Mouse (Mus musculus) neural tube, embryonic 15.5 days (tissue): ENCODE data around the gene Hs3st5. TPM values are rescaled to one million over a fixed set of nuclear protein-coding genes. Genes with fewer than 3 reads are reported as not detected.
"Not testable (repeated sequence)": the region's sequence is repeated elsewhere in the genome, so short reads cannot be mapped to it uniquely, and the experiment has no call there.

Experiments
- ATAC-seq: fragments of 200-750 bp; cut with Nextera tagmentation; 2 replicates; pipeline ENCODE4 v1.8.0; 2017; ENCODE audit warnings: mild to moderate bottlenecking, moderate TSS enrichment, moderate library complexity; ENCODE audit not compliant: low FRiP score
- H3K27ac ChIP-seq: fragments of 300-500 bp; sonication (generic); replicated peaks from 2 replicates; pipeline ENCODE4 v1.5.1; 2015; ENCODE audit warnings: mild to moderate bottlenecking, inconsistent platforms
- H3K27me3 ChIP-seq: fragments of 300-500 bp; sonication (generic); replicated peaks from 2 replicates; pipeline ENCODE4 v1.6.1; 2015; ENCODE audit warnings: inconsistent platforms
- H3K36me3 ChIP-seq: fragments of 300-500 bp; sonication (generic); 2 replicates; pipeline ENCODE4 v1.6.1; 2015; ENCODE audit warnings: inconsistent platforms
- H3K4me1 ChIP-seq: fragments of 300-500 bp; sonication (generic); 2 replicates; pipeline ENCODE4 v1.6.1; 2015; ENCODE audit warnings: inconsistent platforms
- H3K4me2 ChIP-seq: fragments of 300-500 bp; sonication (generic); 2 replicates; pipeline ENCODE4 v1.6.1; 2015; ENCODE audit warnings: inconsistent platforms, mild to moderate bottlenecking, moderate library complexity
- H3K4me3 ChIP-seq: fragments of 300-500 bp; sonication (generic); replicated peaks from 2 replicates; pipeline ENCODE4 v1.5.1; 2015; ENCODE audit warnings: mild to moderate bottlenecking, inconsistent platforms
- H3K9ac ChIP-seq: fragments of 300-500 bp; sonication (generic); replicated peaks from 2 replicates; pipeline ENCODE4 v1.6.1; 2015; ENCODE audit warnings: mild to moderate bottlenecking, inconsistent platforms
- H3K9me3 ChIP-seq: fragments of 300-500 bp; sonication (generic); replicated peaks from 2 replicates; pipeline ENCODE4 v1.6.1; 2016; ENCODE audit warnings: inconsistent platforms
- WGBS: fragments of 180-500 bp; shearing (Covaris S2); methylation state at CpG from one replicate; pipeline ENCODE4 v1.1.7; 2015; ENCODE audit warnings: mixed read lengths; 5-methylcytosine and 5-hydroxymethylcytosine counted together
- polyA plus RNA-seq: library from polyadenylated mRNA; unstranded; fragments of >200 nt; fragmentation: Nextera tagmentation; extraction: Ambion mirVana; gene quantifications from 2 replicates; pipeline ENCODE4 v1.2.1, GENCODE M21; 2015

The Hs3st5 gene
- polyA plus RNA-seq, 1 experiment from 2014 or later, result 43.7 TPM

DNA sequence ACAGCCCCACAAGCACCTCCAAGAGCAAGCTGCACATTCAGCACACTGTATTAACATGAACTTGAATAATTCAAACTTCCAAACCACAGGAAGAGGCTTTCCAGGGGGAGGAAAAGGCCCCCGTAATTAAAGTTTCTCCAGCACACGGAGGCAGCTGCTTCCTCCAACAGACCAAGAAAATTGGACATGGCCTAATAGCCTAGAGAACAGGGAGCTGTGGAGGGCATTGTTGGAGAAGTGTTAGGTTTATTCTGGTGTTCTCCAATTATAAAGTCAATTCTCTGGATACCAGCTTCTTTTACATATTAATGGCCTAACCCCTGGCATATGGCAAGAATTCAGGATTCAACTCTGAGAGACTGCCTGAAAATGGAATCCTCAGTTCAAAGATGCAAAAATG is 60.6 kb downstream of the Hs3st5 start:
- Histone ChIP-seq H3K4me1 (peaks cover 13% of the 10 kb centered on the region), H3K9ac (no peak overlapping the region), H3K4me3 (no peak overlapping the region), H3K36me3 (no peaks in the 10 kb centered on the region), H3K4me2 (no peak overlapping the region), H3K9me3 (no peaks in the 10 kb centered on the region), H3K27me3 (no peaks in the 10 kb centered on the region), H3K27ac (0 out of 2 replicates have a peak overlapping the region, but pooled peaks have one; percentile 33)
- ATAC-seq, result no peak
- 14% methylated on average over 2 of the region's 2 CpGs for WGBS

DNA sequence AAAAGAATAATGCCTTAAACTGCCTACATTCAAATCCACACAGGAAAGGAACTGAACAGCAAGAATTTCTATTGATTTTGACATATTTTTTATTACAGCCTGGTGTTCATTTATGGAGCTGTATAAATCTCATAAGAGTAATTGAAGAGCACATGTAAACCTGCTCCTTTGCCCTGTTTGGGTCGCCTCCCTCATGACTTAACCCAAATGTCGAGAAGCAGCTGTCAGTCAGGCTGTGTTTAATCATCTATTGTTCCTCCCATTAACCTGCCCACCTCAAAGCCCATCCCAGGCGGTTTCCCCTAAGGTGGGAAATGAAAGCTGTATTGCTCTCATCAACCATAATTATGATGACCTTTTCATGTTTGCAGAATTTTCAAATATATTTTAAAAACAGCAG is 65.9 kb downstream of the Hs3st5 start:
- no peak for ATAC-seq
- H3K4me1 ChIP-seq, result peaks cover 6% of the 10 kb centered on the region; the same call in 1 of the 2 replicates
- H3K27ac ChIP-seq, result no peak overlapping the region
- WGBS, result 57% methylated on average over 3 of the region's 3 CpGs
- no peak overlapping the region for H3K4me2 ChIP-seq
- H3K4me3 ChIP-seq, result no peak overlapping the region
- no peak overlapping the region for H3K9ac ChIP-seq
- H3K9me3 ChIP-seq, result no peaks in the 10 kb centered on the region
- H3K36me3 ChIP-seq, result no peaks in the 10 kb centered on the region
- H3K27me3 ChIP-seq, result no peaks in the 10 kb centered on the region

DNA sequence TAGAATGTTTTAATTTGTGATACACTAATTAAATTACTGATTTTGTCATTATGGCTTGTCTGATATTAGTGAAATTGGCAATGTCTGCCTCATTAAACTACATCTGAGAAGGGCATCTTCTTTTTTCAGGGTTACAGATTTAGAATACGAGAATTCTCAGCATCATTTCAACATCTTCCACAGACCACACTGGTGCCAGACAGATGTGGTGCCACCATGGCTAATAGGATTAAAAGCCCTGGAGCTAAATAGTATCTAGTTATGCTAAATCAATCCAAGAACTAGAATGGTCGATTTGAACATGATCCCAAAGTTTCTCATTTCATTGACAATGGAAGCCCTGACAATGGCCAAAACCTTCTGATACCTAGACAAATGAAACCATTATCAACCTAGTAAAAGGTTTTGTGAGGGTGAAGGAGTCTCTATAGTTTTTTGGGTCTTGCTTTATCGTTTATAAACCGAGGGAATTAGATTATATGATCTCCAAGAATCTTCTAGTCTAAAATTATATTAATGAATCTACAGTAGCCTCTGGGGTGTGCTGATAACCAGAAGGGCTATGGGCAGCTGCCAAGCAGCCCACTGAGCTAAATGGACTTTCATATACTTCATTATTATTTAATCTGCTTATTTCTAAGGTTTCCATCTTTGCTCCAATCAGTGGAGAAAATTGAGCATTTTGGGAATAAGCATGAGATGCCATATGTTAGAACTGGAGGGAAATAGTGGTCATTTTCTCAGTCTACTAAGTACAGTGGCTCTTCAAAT is 71.9 kb downstream of the Hs3st5 start:
- Histone ChIP-seq H3K27me3 (no peaks in the 10 kb centered on the region), H3K4me1 (no peaks in the 10 kb centered on the region), H3K27ac (no peak overlapping the region), H3K36me3 (no peaks in the 10 kb centered on the region), H3K4me3 (no peak overlapping the region), H3K4me2 (no peak overlapping the region), H3K9ac (no peak overlapping the region), H3K9me3 (no peaks in the 10 kb centered on the region)
- 66% methylated on average over 4 of the region's 4 CpGs for WGBS
- ATAC-seq, result no peak

DNA sequence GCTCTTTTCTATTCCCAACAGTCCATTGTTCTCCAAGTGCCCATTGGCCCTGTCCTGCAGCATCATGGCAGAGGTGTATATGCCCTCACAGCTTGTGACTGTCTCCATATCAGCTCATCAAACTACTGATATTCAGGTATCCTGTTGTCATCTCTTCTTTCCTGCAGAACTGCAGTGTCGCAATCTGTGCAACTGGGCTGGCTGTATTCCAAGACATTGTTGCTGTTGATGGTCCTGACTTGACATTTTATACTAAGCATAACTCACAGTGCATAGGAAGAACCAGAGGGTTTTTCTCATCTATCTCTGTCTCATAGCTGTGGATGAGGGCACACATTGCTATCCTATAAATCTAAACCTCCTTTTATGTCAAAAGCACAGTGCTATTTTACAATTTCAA is 103.8 kb downstream of the Hs3st5 start:
- WGBS, result 52% methylated on average over 1 of the region's 1 CpGs
- Histone ChIP-seq H3K4me3 (no peak overlapping the region), H3K27me3 (no peaks in the 10 kb centered on the region), H3K27ac (0 out of 2 replicates have a peak overlapping the region, but pooled peaks have one; percentile 18), H3K36me3 (no peaks in the 10 kb centered on the region), H3K9me3 (no peaks in the 10 kb centered on the region), H3K4me2 (no peak overlapping the region), H3K9ac (no peak overlapping the region), H3K4me1 (peaks cover 9% of the 10 kb centered on the region)
- no peak for ATAC-seq

DNA sequence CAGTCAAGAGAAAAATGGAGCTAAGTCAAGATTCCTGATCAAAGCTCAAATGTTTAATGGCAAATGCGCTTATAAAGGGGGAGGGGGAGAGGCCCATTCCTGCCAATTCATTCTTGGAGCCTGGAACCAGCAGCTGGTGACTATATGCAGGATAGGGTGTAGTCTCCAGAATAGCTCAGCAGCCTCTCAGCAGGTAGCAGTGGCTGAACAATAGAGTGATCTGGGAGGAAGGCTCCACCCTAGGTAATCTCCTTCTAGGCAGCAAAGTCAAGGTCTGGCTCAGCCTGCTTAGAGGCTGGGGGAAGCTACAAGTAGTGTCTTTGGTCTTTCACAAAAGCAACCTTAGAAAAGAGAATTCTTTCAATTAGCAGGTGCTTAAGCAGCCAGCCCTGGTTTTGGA is 104.8 kb downstream of the Hs3st5 start:
- WGBS, result 22% methylated on average over 1 of the region's 1 CpGs
- not testable (repeated sequence) for ATAC-seq

DNA sequence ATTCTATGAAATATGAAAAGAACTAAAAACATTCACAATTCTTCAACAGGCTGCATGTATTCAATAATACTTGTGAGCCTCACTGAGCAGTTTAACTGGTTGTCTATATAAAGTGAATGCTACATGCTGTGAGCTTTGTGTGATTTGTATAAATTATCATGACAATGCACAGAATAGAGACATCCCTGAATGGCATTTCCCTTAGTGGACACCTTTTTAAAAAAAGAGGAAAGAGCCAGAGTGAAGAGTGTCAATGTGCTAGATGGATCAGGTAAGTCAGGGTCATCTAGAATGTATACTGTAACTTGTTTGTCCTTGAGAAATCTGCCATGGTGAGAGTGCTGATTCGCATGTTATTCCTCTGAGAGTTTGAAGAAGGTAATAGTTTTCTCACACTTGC is 116.4 kb downstream of the Hs3st5 start:
- no peak overlapping the region for H3K27ac ChIP-seq
- no peaks in the 10 kb centered on the region for H3K27me3 ChIP-seq
- no peaks in the 10 kb centered on the region for H3K36me3 ChIP-seq
- no peaks in the 10 kb centered on the region for H3K9me3 ChIP-seq
- ATAC-seq, result no peak
- WGBS, result 90% methylated on average over 1 of the region's 1 CpGs
- no peak overlapping the region for H3K4me3 ChIP-seq
- no peak overlapping the region for H3K4me2 ChIP-seq
- no peak overlapping the region for H3K9ac ChIP-seq
- no peaks in the 10 kb centered on the region for H3K4me1 ChIP-seq

More for the DNA sequence above, 104.8 kb downstream of the Hs3st5 start:
- not testable (repeated sequence) for H3K4me2 ChIP-seq, H3K9ac ChIP-seq, H3K4me1 ChIP-seq, H3K9me3 ChIP-seq, H3K27me3 ChIP-seq, H3K27ac ChIP-seq, H3K36me3 ChIP-seq, H3K4me3 ChIP-seq

DNA sequence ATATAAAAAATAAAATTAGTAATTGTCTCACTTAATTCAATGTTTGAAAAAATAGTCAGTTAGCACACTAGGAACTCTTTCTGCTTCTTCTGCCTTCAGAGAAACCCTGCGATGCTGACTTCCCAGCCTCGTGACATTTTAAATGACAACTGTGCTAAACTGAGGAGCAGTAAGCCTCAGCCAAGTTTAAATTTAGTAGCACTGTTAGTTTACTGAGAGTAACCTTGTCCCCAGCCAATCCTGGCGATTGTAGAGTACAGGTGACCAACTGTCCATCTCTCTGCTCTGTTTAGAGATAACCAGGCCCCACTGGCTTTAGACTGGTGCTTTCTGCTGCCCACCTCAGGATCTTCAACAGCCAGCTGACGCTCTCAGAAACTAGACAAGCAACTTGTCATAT is 121.3 kb downstream of the Hs3st5 start:
- 90% methylated on average over 4 of the region's 4 CpGs for WGBS
- Histone ChIP-seq H3K27ac (no peak overlapping the region), H3K4me1 (no peaks in the 10 kb centered on the region), H3K9me3 (no peaks in the 10 kb centered on the region), H3K4me3 (no peak overlapping the region), H3K36me3 (no peaks in the 10 kb centered on the region), H3K27me3 (no peaks in the 10 kb centered on the region), H3K9ac (no peak overlapping the region), H3K4me2 (no peak overlapping the region)
- ATAC-seq, result no peak

DNA sequence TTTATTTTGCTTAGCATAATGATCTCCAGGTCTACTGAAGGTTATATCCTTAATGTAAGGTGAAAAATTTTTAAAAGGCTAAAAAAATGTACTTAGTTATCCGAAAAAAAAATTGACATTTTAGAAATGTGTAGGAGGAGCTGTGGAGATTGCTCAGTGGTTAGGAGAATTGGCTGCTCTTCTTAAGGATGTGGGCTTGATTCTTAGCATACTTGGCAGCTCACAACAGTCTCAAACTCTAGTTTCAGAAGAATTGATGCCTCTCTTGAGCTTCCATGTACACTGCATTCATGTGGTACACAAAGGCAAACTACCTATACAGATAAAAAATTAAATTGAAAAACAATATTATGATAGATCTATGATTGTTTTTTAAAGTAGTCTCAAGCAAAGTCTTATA is 125.1 kb downstream of the Hs3st5 start:
- Histone ChIP-seq H3K27me3 (no peaks in the 10 kb centered on the region), H3K4me1 (no peaks in the 10 kb centered on the region), H3K27ac (no peak overlapping the region), H3K9me3 (no peaks in the 10 kb centered on the region), H3K4me2 (no peak overlapping the region), H3K9ac (no peak overlapping the region), H3K4me3 (no peak overlapping the region), H3K36me3 (no peaks in the 10 kb centered on the region)
- no peak for ATAC-seq
- 88% methylated on average over 1 of the region's 1 CpGs for WGBS

DNA sequence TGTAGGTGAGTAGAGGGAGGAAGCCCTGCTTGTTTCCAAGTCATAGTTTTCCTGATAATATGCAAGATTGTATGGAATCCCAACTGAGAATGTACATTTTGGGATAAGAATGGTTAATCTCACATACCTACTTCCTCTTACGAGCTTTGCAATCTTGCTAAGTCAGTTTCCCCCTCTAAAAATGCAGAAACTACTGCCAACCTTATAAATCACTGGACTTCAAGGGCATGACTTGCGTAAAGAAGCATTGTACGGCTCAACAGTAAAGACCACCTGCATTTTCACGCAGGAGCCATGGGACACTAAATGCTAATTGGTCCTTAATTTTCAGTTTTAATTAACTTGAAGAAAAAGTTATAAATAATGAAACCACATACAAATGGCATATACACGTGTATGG is 144.0 kb downstream of the Hs3st5 start:
- ATAC-seq, result no peak
- 61% methylated on average over 5 of the region's 5 CpGs for WGBS
- H3K36me3 ChIP-seq, result no peaks in the 10 kb centered on the region
- no peak overlapping the region for H3K4me2 ChIP-seq
- H3K27me3 ChIP-seq, result no peaks in the 10 kb centered on the region
- H3K9me3 ChIP-seq, result no peaks in the 10 kb centered on the region
- H3K4me1 ChIP-seq, result no peaks in the 10 kb centered on the region
- no peak overlapping the region for H3K4me3 ChIP-seq
- H3K9ac ChIP-seq, result no peak overlapping the region
- no peak overlapping the region for H3K27ac ChIP-seq

DNA sequence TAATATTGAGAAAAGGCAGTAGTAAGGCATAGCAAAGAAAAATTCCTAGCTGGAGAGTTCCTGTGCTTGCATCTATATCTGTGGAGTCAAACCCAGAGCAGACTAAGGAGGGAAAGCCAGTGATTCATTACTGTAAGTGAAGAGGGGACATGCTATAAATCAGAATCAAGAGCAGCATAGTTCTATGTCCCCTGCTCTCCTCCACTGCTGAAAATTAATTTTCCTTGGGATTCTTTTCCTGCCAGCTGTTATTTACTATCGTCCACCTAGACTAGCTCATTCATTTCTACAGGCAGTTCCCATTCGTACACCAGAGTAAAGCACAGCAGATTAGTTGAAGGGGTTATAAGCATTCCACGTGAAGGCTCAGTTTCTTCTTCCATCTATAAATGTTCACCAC is 207.4 kb downstream of the Hs3st5 start:
- ATAC-seq, result no peak
- H3K27ac ChIP-seq, result no peak overlapping the region
- no peaks in the 10 kb centered on the region for H3K9me3 ChIP-seq
- H3K9ac ChIP-seq, result no peak overlapping the region
- H3K4me1 ChIP-seq, result no peaks in the 10 kb centered on the region
- H3K36me3 ChIP-seq, result no peaks in the 10 kb centered on the region
- WGBS, result 75% methylated on average over 3 of the region's 3 CpGs
- no peaks in the 10 kb centered on the region for H3K27me3 ChIP-seq
- H3K4me2 ChIP-seq, result no peak overlapping the region
- H3K4me3 ChIP-seq, result no peak overlapping the region

DNA sequence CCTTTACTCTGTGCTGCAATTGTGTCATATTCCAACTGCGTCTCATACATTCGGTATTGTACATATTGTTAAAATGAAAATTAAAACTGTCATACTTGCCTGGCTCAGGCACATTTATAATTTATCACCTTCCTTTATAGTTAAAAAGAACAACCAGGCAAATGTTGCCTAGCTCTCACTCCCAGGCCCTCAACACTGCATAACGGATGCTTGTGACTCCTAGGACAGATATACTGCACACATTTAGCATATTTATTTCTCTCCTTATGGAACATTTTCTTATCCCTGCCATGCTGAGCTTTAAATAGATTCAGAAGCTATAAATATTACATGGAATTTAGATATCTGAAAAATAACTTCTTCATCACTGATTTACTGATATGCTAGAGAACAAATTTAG is 219.6 kb downstream of the Hs3st5 start:
- Histone ChIP-seq H3K27ac (no peak overlapping the region), H3K27me3 (no peaks in the 10 kb centered on the region), H3K4me3 (no peak overlapping the region), H3K4me1 (peaks cover 9% of the 10 kb centered on the region), H3K9me3 (no peaks in the 10 kb centered on the region), H3K4me2 (no peak overlapping the region), H3K36me3 (no peaks in the 10 kb centered on the region), H3K9ac (no peak overlapping the region)
- 74% methylated on average over 3 of the region's 3 CpGs for WGBS
- ATAC-seq, result no peak

DNA sequence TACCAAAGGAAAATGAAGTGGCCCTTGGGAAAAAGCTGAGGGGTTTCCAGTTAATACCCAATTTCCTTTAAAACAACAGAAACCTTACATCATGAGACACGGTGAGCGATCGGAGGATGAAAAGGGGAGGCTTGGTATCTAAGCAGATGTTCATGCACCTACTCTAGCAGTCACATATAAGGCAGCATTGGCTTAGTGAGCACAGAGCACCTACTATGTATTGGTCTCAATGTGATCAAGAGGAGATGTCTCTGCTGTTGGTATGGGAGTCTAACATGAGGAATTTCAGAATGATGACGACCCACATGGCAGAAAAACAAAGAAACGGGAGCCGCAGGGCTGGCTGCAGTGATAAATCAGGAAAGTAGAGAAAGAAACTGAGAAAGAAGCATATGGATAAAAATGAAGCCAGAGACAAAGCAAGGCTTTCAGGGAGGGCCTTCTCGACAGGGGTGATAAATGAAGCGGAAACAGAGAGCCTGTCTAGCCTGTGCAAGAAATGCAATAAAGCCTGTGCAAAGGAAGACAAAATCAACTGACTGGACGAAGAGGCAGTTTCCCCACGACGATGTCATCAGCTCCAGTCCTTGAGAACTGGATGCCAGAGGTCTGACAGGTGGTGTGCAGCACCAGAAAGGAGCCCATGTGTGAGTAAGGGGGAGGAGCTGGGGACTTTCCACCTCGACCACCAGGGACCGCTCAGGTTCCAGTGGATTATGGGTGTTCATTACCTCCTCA is 222.9 kb downstream of the Hs3st5 start:
- Histone ChIP-seq H3K9ac (no peak overlapping the region), H3K27me3 (no peaks in the 10 kb centered on the region), H3K9me3 (no peaks in the 10 kb centered on the region), H3K4me3 (no peak overlapping the region), H3K4me2 (no peak overlapping the region), H3K4me1 (peaks cover 9% of the 10 kb centered on the region), H3K36me3 (no peaks in the 10 kb centered on the region), H3K27ac (peak overlapping the region; percentile 58)
- peak; percentile 50 for ATAC-seq
- WGBS, result 21% methylated on average over 13 of the region's 13 CpGs
